Mouse (Mus musculus) heart, postnatal 36 days (tissue): ENCODE data around the gene Aimp2. TPM values are rescaled to one million over a fixed set of nuclear protein-coding genes. Genes with fewer than 3 reads are reported as not detected.

ENCODE experiments used
- DNase-seq, 2 experiments: peaks; one replicate each; pipeline ENCODE4 v3.0.0; 2021 to 2022
- intact Hi-C: fragments of 180-260 bp; cut with DNase I; formaldehyde crosslinking; loops from one replicate; pipeline ENCODE4 v1.15.1; 2025
- total RNA-seq, 2 experiments: library from RNA; stranded (reverse); gene quantifications; 2 replicates each; pipeline ENCODE4 v1.2.3; 2021

Aimp2 gene
- total RNA-seq, 2 experiments from 2014 or later, result 34.1 to 38.5 TPM

DNA sequence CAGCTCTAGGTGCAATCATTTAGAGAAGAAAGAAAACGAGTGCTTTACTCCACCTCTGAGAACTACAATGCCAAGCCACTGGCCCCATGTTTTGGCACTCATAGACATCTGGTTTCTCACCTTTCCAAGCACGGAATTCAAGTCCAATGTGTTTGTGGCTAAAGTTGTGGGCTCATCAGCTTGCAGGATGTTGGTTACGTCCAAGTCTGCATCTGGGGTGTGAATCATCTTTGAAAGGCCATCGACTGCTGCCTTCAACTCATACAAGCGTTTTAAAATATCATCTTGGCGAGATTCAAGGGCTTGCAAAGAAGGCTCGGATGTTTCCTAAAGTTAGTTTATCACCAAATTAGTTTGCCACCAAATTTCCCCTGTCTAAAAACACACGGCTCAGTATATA is 3.2 kb downstream of the Aimp2 start:
- no peak for DNase-seq
- intact Hi-C loops, result no loop called here

DNA sequence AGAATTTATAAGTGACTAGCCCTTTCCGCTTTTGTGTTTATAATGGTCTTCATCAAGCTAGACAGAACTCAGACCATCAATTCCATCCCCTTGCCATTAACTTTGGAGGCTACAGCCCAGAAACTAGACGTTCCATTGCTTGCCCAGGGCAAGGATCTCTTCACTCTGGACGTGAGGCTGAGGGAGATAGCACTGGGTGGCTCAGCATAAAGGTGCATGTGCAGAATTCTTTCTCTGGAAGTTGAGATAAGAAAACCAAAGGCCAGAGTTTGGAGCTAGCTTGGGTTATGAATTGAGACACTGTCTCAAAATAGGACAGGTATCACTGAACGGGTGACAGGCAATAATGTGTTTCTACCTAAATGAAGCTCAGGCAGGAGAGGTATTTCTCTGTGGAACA is 5.8 kb downstream of the Aimp2 start:
- intact Hi-C loops, result no loop called here
- DNase-seq, result no peak

DNA sequence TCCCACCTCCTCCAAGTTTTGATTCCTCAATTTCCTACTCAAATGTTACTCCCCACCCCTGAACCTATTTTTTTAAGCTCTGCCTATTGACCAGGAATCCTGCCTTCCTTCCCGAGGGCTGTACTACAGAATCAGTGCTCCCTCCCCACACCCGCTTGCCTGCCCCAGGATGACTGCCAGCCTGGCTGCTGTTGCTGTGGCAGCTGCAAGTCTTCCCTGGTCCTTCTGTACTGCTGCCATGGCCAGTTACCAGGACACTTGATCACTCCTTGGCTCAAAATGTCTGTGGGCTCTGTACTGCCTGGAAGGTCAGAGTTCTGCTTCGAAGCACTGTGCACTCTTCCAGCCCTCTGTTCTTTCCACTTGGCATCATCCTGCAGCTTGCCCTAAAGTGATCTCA is 7.5 kb downstream of the Aimp2 start:
- intact Hi-C loops, result no loop called here
- peak; percentile 42 to 50 for DNase-seq

DNA sequence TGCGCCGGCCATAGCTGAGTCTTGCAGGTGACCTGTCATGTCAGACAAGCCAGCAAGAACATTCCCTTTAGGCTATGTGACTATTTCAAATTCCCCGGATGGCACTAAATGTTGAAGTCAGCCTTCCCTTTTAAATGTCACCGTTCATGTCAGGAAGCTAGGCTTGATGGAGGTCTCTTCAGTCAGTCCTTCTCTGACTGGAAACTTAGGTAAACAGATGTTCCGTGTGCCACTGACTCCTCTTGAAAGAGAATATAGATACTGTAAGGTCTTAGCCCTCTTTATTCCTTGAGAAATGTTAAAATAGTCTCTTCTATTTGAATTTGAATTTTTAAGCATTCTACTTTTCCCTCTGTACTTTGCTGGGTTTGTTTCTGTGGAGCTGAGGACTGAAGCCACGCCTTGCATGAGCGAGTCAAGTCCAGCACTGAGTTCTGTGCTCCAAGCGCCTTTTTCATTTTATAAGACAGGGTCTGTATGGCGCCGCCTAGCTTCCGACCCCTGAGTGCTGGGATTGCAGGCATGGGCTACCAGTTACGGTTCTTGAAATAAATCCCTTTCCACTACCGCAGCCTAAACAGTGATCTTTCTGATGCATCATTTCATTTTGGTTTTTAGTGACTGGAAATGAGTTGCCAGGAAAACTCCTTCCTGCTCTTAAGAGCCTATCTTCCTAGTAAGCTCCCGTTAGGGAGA is 11.9 kb downstream of the Aimp2 start, which contains the start of gene Ankrd61:
Gene Ankrd61, minus strand, starts transcription at position 51 of the 696 bp plus-strand sequence.
- no peak for DNase-seq
- intact Hi-C loops, result no loop called here

DNA sequence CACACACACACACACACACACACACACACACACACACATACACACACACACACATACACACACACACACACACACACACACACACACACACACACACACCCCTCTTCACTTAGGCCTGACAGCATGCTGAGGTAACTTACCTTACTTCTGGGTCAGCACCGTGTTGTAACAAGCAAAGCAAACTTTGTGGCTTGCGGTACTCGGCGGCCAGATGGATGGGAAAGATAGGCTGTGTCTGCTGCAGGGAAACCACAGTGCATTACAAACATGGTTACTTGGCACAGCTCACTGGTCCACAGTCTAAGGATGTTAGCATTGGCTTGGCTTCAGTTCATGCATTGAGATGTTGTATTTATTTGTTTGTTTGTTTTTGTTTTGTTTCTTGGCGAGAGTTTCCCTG is 16.3 kb downstream of the Aimp2 start:
- no peak for DNase-seq
- intact Hi-C loops, result no loop called here

DNA sequence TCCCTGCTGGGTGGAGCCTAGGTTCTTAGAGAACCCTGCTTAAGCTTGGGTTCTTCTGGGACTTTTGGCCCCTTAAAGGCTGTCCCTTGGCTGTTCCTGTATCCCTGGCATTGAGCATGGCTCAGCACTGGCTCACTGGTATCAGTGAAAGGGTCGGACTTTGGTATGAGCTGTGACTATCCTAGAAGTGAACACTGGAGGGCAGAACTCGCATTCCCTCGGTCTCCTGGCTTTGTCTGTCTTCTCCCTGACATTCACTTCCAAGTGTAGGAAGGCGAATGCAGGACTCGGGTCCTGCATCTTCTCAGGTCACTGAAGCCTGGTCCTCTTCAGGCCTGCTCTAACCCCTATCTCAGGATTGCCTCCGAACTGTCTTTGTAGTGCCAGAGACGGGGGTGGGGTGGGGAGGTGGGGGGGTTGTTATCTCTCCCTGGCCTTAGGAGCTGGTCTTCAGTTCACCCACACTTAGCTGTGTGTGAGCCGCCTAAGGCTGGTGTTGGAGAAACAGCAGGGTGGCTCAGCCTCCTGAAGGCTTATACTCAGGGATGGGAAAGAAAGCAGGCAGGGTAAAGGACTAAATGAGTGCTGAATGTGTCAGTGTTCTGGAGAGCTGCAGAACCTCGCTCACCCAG is 17.3 kb downstream of the Aimp2 start:
- DNase-seq, result no peak
- intact Hi-C loops, result no loop called here

DNA sequence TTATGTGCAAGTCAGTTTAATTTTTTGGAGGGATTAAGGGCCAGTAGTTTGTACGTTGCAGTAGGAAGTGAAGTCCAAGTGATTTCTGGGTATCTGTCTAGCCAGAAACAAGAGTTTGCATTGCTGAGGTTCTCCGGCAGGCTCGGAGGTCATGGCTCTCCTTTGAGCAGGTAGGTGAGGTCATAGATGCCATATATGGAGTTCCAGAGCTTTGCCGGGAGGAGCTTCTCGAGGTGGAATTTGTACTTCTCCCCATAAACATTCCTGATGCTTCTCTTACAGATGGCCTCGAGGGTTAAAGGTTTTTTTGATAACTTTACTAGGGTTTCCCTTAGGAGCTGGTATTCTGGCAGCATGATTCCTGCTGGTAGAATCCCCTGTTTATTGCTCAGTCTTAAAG is 18.9 kb downstream of the Aimp2 start:
- intact Hi-C loops, result no loop called here
- DNase-seq, result no peak

DNA sequence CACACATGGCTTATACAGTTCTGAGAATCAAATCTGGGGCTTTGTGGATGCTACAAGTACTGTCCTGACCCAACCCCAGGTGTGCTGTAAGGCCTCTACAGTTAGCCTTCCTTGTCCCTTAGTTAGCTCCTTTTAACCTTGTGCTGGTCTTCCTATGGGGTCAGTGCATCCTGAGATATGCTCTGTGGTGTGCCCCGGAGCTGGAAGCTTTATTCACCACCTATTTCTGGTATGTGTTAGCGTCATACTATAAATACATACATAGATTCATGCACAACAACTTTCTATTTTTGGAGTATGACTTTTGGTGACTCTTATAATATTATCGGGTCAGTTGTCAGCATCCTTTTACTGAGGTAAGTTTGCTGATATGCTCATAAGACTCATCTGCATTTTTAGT is 24.4 kb downstream of the Aimp2 start:
- intact Hi-C loops, result no loop called here
- no peak for DNase-seq

DNA sequence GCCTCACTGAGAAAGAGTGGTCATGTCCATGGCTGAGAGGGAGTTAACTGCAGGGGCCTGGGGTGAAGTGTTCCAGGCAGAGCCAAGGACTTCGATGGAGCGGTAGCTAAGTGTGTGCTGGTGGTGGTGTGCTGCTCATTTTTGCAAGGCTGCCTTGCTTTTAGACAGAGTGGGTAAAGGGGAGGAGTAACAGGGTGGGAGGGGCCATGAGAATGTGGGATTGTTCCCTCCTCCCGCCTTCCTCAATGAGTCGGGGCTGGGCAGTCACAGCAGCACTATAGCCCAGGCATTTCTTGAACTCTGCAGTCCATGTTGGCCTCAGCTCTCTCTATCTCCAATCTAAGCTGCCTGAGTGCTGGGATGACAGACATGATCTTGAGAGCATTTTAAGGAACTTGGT is 35.1 kb downstream of the Aimp2 start:
- intact Hi-C loops, result no loop called here
- no peak for DNase-seq

DNA sequence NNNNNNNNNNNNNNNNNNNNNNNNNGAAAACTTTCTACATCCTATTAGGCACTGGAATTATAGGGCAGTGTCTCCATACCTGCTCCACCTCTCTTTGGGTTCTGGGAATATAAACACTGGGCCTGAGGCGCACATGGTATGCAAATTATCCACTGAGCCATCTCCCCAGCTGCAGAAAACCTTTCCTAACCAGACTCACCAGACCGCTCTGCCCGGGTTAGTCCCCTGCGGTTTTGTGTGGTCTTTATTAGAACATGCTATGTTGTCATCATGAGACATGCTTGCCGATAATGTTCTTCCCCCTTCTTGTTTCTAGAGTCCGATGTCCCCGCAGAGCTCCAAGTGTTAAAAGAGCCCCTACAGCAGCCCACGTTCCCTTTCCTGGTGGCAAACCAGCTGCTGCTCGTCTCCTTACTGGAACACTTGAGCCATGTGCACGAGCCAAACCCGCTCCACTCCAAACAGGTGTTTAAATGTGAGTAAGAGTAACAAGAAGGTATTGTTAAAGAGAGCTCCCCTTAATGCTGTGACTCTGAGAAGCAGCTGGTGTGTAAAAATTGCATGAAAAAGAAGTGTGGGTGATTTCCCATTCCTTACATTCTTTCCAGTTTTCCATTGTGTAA is 38.0 kb downstream of the Aimp2 start:
- intact Hi-C loops, result no loop called here
- no peak for DNase-seq

Other genes starting within 250 kb of the Aimp2 start
- 1 to 10 TPM; 6.8 to 6.9 TPM for gene Usp42, start 177.6 kb downstream of the Aimp2 start, total RNA-seq
- gene Eif2ak1, start 92.1 kb downstream of the Aimp2 start, total RNA-seq, result 10 to 100 TPM; 18.6 to 20.4 TPM
- gene Ankrd61, start 12.2 kb downstream of the Aimp2 start, total RNA-seq, result not detected
- 1 to 10 TPM; 3.6 to 4.1 TPM for gene Pms2, start 117 bp upstream of the Aimp2 start, total RNA-seq
- gene Gm42421, start 18.3 kb upstream of the Aimp2 start, total RNA-seq, result not detected
- gene Rsph10b, start 23.2 kb upstream of the Aimp2 start, total RNA-seq, result under 1 TPM; 0.11 to 0.19 TPM
- 10 to 100 TPM; 30.4 to 30.5 TPM for gene Ccz1, start 105.0 kb upstream of the Aimp2 start, total RNA-seq
- not detected for gene Ocm, start 116.8 kb upstream of the Aimp2 start, total RNA-seq
- 10 to 100 TPM; 26.0 to 27.2 TPM for gene Lmtk2, start 190.6 kb upstream of the Aimp2 start, total RNA-seq